Mouse (Mus musculus) brain, embryonic 14.5 days (tissue): ENCODE data around the gene Zfp85. TPM values are rescaled to one million over a fixed set of nuclear protein-coding genes. Genes with fewer than 3 reads are reported as not detected.
"Not testable (repeated sequence)": the region's sequence is repeated elsewhere in the genome, so short reads cannot be mapped to it uniquely, and the experiment has no call there.

Source experiments
- DNase-seq: peaks from one replicate; pipeline ENCODE4 v3.0.0-alpha.2; 2011; ENCODE audit warnings: low read depth
- CTCF ChIP-seq: fragments of 200-500 bp; IDR thresholded peaks from 2 replicates; pipeline ENCODE4 v1.5.1; 2012; ENCODE audit warnings: inconsistent platforms, mild to moderate bottlenecking, moderate library complexity, borderline replicate concordance; ENCODE audit not compliant: insufficient read depth, insufficient read length; ENCODE audit errors: extremely low read depth
- POLR2A ChIP-seq: fragments of 200-500 bp; IDR thresholded peaks from 2 replicates; pipeline ENCODE4 v1.6.1; 2012; ENCODE audit warnings: mild to moderate bottlenecking, inconsistent platforms, borderline replicate concordance; ENCODE audit not compliant: poor library complexity, insufficient read depth, insufficient read length, severe bottlenecking; ENCODE audit errors: extremely low read depth
- polyA plus RNA-seq: library from polyadenylated mRNA; depleted of rRNA; stranded (reverse); fragments of >200 nt; gene quantifications from 2 replicates; pipeline ENCODE4 v1.2.3, GENCODE M21; 2012; rRNA removed

The Zfp85 gene
- polyA plus RNA-seq: 4.4 and 4.6 TPM in 2 replicates

GRCm38 (mm10) chr13:67754333-67755306 is at the start of gene Zfp85:
Gene Zfp85, minus strand, starts transcription at chr13:67755228.
- TF ChIP-seq POLR2A (no peak), CTCF (no peak)
- DNase-seq: peak; percentile 90

DNA sequence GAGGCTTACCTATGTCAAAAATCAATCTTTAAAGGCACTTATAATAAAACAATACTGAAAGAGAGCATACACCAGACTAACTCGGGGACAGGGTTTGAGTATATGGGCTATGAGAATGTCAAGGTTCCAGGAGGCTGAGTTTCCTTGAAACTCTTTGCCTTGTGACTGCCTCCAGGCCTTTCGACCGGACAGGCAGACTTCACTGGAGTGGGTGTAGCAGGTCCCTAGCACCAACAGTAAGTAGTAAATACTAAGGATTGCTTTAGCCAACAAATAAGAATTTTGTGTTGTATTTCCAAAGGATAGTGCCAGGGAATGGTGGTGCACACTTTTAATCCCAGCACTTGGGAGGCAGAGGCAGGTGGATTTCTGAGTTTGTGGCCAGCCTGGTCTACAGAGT is 44.1 kb upstream of the Zfp85 start:
- not testable (repeated sequence) for DNase-seq

DNA sequence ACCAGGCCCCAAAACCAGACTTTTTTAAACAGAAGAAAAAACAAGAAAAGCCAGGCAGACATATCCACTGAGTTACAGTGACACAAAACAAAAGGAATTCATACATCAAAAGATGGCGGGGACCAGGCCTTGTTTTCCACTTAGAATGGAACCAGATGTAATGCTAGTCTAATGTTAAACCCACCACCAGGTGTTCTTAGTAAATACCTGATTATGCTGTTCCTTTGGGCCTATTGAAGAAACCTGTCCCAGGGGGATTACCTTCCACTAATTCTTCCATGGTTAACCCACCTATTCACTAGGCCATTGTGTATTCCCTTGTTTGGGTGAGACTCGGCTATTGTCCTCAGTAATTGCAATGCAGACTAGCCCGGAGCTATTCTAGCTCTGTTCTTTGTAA is 43.6 kb upstream of the Zfp85 start:
- TF ChIP-seq POLR2A (no peak), CTCF (no peak)
- DNase-seq: no peak

DNA sequence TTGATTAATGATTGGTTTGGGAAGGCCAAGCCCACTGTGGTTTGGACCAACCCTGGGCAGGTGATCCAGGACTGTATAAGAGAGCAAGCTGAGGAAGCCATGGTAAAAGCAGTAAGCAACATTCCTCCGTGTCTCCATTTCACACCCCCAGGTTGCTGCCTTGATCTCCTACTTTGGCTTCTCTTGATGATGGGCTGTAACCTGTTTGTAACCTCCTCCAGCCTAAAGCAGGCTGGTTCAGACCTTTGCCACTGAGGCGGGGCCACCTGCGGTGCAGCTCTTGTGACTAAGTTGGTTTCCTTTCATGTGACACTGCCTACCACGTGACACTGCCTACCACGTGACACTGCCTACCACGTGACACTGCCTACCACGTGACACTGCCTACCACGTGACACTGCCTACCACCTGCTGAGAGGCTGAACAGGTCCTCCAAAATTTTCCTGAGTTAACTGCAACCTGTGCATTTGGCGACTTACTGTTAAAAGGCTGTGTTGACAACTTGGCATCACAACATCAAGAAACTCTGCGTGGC is 37.0 kb upstream of the Zfp85 start:
- TF ChIP-seq POLR2A: no peak
- no peak for TF ChIP-seq CTCF

DNA sequence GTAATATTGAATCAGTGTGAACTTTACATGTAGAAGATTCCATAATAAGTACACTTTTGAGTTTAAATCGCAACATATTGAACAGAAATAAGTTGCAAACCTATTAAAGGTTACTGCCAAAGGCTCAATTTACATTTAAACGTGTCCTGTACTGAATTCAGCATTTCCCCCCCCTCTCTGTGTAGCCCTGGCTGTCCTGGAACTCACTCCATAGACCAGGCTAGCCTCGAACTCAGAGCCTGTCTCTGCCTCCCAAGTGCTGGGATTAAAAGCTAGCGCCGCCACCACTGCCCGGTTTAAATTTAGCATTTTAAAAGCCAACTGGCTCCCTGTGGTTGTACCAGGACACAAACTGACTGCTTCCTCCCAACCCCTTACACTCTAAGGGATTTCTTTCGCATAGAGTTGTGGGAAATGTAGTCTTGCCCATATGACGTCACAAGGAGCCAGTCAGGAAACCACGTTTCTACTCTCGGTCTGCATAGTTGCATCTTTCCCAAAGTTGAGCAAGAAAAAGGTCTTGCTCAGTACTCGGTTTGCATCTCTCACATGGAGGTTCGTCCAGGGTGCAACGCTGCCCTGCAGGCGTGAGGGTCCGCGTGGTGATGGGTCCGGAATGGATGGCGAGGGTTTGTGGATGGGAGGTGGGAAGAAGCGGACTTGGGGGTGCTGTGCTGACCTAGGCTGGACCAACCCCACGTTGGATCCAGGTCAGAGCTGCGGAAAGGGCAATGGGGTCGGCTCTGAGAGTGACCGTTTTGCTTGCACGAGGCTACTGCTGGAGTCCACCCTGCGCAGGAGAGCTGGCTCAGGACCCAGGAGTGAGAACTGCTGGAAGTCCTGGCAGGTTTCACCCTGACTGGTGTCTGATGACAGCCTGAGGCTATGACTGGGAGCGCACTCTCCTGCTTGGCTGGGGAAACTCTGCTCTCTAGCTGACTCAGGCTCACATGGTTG is 24.5 kb upstream of the Zfp85 start, which contains the start of gene Zfp493:
Gene Zfp493, plus strand, starts transcription at position 429 of the 957 bp plus-strand sequence.
- DNase-seq: peak; percentile 93
- TF ChIP-seq POLR2A (no peak), CTCF (no peak)

More for the DNA sequence above, 37.0 kb upstream of the Zfp85 start:
- DNase-seq: no peak

DNA sequence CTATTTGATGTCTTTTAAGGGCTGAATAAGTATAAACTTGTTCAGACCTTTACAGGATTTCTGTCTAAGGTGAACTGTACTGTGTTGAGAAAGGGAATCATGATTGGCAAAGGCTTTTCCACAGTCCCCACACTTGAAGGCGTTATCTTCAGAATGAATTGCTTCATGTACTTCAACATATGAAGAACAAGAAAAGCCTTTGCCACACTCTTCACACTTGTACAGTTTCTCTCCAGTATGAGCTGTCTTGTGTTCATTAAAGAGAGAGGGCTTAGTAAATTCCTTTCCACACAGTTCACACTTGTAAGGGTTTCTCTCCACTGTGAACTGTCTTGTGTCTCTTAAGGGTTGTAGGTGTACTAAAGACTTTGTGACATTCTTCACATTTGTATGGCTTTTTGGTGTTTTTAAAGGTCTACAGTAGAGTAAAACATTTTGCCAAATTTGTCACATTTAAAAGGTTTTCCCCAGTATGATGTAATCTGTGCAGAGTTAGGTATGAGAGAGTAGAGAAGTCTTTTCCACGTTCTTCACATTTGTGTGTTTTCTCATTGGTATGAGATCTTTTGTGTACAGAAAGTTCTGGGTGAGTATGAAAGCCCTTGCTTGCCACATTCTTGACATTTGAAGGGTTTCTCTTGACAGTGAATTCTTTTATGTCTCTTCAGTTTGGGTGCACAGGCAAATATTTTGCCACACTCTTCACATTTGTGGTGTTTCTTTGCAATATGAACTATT is 8.2 kb upstream of the Zfp85 start:
- no peak for TF ChIP-seq CTCF
- no peak for TF ChIP-seq POLR2A
- no peak for DNase-seq

DNA sequence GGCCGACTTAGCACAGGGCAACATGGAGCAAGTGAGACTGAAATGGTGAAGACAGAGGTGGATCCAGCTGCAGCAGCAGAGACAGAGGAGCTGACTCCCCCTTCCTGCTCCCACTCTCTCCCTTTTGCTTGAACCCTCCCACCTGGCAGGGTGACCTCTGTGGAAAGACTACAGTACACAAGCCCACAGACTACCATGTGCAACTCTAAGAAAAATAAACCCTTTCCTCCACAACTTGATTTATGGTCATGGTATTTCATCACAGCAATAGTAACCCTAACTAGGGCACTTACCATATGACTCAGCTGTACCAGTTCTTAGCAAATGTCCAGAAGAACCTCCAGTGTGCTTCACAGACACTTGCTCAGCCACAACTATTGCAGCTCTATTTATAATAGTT is 4.9 kb upstream of the Zfp85 start:
- no peak for DNase-seq
- no peak for TF ChIP-seq POLR2A
- no peak for TF ChIP-seq CTCF

GRCm38 (mm10) chr13:67755761-67756160 is 733 bp upstream of the Zfp85 start:
- TF ChIP-seq POLR2A: no peak
- TF ChIP-seq CTCF: no peak
- peak; percentile 2 for DNase-seq

DNA sequence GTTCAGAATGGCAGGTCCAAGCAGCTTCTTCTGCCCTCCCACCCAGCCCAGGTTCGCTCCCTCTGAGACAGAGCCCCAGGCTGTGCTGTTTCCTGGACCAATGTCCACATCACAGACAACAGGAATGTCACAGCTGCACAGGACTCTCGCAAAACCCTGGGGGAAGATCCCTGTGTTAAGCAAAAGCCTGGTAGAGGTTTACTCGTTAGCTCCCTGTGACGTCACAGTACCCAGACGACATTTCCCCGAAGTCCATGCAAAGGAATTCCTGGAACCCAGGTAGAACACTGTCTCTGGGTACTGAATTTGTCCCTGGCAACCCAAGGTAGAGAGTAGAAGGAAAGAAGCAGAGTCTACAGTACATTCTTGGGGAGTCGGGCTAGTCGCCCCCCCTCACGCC is 11.1 kb downstream of the Zfp85 start:
- TF ChIP-seq CTCF (no peak), POLR2A (no peak)
- no peak for DNase-seq

DNA sequence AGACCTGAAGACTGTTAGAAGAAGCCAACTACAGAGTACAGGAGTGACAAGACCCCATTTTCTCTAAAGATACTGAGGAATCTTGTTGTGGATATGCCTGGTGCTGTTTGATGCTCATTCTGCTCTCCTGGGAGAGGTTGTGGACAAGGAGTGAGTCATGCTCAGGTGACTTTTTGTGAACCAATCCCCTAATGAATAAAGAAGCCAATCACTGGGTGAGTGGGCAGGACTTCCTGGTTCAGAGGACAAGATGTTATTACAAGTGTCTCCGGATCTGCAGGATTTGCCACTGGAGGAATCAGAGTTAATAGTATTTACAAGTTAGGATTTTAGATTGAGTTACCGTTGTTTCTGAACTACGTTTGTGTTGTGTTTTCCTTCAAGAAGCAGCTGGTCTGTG is 12.1 kb downstream of the Zfp85 start:
- TF ChIP-seq CTCF (no peak), POLR2A (no peak)
- no peak for DNase-seq

DNA sequence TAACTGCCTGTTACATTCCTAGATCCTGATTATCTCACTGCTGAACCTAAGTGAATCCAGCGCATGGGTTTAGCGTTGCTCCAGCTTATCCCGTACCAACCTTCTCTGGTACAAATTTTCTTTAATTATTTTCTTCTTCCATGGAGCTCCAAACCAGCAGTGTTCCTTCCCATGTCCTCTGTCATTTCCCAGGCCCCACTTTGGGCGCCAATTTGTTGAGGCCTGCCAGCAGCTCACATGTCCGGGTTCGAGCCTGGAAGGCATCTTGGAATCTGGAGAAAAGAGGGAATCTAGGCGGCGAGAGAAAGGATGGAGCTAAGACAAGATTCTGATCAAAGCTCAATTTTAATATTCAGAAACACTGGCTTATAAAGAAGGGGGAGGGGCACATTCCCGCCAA is 20.6 kb downstream of the Zfp85 start:
- not testable (repeated sequence) for DNase-seq
